Mouse (Mus musculus) bone marrow macrophage, adult 2 months (primary cell): ENCODE data around the gene Ctbp2. TPM values are rescaled to one million over a fixed set of nuclear protein-coding genes. Genes with fewer than 3 reads are reported as not detected.

Source experiments
- H3K27ac ChIP-seq: 2 replicates; pipeline ENCODE4 v1.5.1; 2012; ENCODE audit warnings: low read depth, low read length; ENCODE audit not compliant: insufficient read depth
- H3K4me1 ChIP-seq: 2 replicates; pipeline ENCODE4 v1.6.1; 2012; ENCODE audit warnings: low read length; ENCODE audit not compliant: control insufficient read depth, insufficient read depth
- H3K4me3 ChIP-seq: 2 replicates; pipeline ENCODE4 v1.5.1; 2012; ENCODE audit warnings: mild to moderate bottlenecking, low read length, moderate library complexity; ENCODE audit not compliant: insufficient read depth
- CTCF ChIP-seq: IDR thresholded peaks from 2 replicates; pipeline ENCODE4 v1.5.1; 2012; ENCODE audit warnings: low read depth, mild to moderate bottlenecking, low read length, moderate library complexity
- POLR2A ChIP-seq: IDR thresholded peaks from 2 replicates; pipeline ENCODE4 v1.6.1; 2012; ENCODE audit warnings: mild to moderate bottlenecking, low read depth, low read length, borderline replicate concordance
- polyA plus RNA-seq: library from polyadenylated mRNA; stranded (reverse); fragments of >200 nt; gene quantifications from 2 replicates; pipeline ENCODE4 v1.2.4, GENCODE M21; 2012; ENCODE audit not compliant: missing spikeins, insufficient read depth, insufficient read length

The Ctbp2 gene
- polyA plus RNA-seq, 1 experiment: 42.7 TPM

GRCm38 (mm10) chr7:133001388-133001787 is 122.8 kb downstream of the Ctbp2 start:
- H3K4me1 ChIP-seq: peaks cover 13% of the 10 kb centered on the region
- H3K27ac ChIP-seq: no peak overlapping the region
- TF ChIP-seq POLR2A (no peak), CTCF (no peak)
- H3K4me3 ChIP-seq: no peak overlapping the region

GRCm38 (mm10) chr7:132999061-132999460 is 125.1 kb downstream of the Ctbp2 start:
- Histone ChIP-seq H3K27ac (no peak overlapping the region), H3K4me1 (peaks cover 1% of the 10 kb centered on the region; the same call in 1 of the 2 replicates), H3K4me3 (no peak overlapping the region)
- TF ChIP-seq POLR2A (no peak), CTCF (no peak)

GRCm38 (mm10) chr7:132998639-132999038 is 125.5 kb downstream of the Ctbp2 start:
- H3K27ac ChIP-seq: no peak overlapping the region
- TF ChIP-seq CTCF (no peak), POLR2A (no peak)

GRCm38 (mm10) chr7:132996391-132996790 is 127.8 kb downstream of the Ctbp2 start:
- TF ChIP-seq POLR2A: no peak
- TF ChIP-seq CTCF: peak; percentile 15; the same call in 1 of the 2 replicates
- Histone ChIP-seq H3K4me3 (no peak overlapping the region), H3K27ac (no peak overlapping the region), H3K4me1 (no peaks in the 10 kb centered on the region)

More at GRCm38 (mm10) chr7:132998639-132999038, 125.5 kb downstream of the Ctbp2 start:
- no peak overlapping the region for H3K4me3 ChIP-seq
- no peaks in the 10 kb centered on the region for H3K4me1 ChIP-seq

- Histone ChIP-seq H3K27ac (no peak overlapping the region), H3K4me1 (no peaks in the 10 kb centered on the region), H3K4me3 (no peak overlapping the region)
- TF ChIP-seq POLR2A: no peak
- TF ChIP-seq CTCF: no peak
Observed at GRCm38 (mm10) chr7:132994628-132995191, 129.4 kb downstream of the Ctbp2 start.

GRCm38 (mm10) chr7:132994120-132994519 is 130.0 kb downstream of the Ctbp2 start:
- no peak overlapping the region for H3K27ac ChIP-seq
- no peak overlapping the region for H3K4me3 ChIP-seq
- TF ChIP-seq CTCF (no peak), POLR2A (no peak)
- no peaks in the 10 kb centered on the region for H3K4me1 ChIP-seq

GRCm38 (mm10) chr7:132992967-132993615 is 131.1 kb downstream of the Ctbp2 start:
- TF ChIP-seq CTCF (no peak), POLR2A (no peak)
- Histone ChIP-seq H3K4me3 (no peak overlapping the region), H3K27ac (no peak overlapping the region), H3K4me1 (no peaks in the 10 kb centered on the region)

GRCm38 (mm10) chr7:132991240-132991900 is 132.8 kb downstream of the Ctbp2 start:
- Histone ChIP-seq H3K4me1 (no peaks in the 10 kb centered on the region), H3K4me3 (no peak overlapping the region), H3K27ac (no peak overlapping the region)
- TF ChIP-seq POLR2A: no peak
- TF ChIP-seq CTCF: no peak

- no peak for TF ChIP-seq POLR2A
- TF ChIP-seq CTCF: no peak
- no peak overlapping the region for H3K27ac ChIP-seq
- no peaks in the 10 kb centered on the region for H3K4me1 ChIP-seq
- no peak overlapping the region for H3K4me3 ChIP-seq
Observed at GRCm38 (mm10) chr7:132989839-132990238, 134.3 kb downstream of the Ctbp2 start.

GRCm38 (mm10) chr7:132982639-132983038 is 141.5 kb downstream of the Ctbp2 start:
- Histone ChIP-seq H3K4me1 (peaks cover 8% of the 10 kb centered on the region), H3K27ac (0 out of 2 replicates have a peak overlapping the region, but pooled peaks have one; percentile 17)
- TF ChIP-seq CTCF: no peak
- TF ChIP-seq POLR2A: no peak

More at GRCm38 (mm10) chr7:132982639-132983038, 141.5 kb downstream of the Ctbp2 start:
- no peak overlapping the region for H3K4me3 ChIP-seq
